21 mouse cellular contexts compared by ENCODE assay signal in the genomic region with DNA sequence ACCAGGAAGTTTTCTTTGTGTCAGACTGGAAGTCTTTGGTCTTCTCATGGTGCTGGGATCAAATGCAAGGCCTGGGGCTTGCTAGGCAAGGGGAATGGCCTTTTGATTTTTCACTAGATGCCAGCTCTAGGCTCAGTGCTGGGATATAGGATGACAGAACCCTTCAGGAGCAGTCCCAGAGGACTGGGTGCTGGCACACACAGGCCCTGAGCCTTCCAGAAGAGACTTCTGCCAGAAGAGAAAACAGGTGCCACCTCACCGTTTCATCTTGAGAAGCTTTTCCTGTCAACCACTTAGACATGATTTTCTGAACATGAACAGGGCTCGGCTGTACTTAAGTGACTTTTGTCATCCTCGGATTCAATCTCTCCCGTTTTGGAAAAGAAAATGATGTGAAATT.
DNase-seq lines count a peak whose midpoint lies in the region; ATAC-seq lines count a peak whose summit lies in the region.
"Had no signal": no experiment of that assay in that cellular context is flagged by ENCODE, and none has a peak within 500 bp of the region (broad histone marks: within the 10 kb centered on the region; RNA-seq: fewer than 3 reads in every experiment).

No protein-coding gene starts in this region.

- H3K9ac ChIP-seq in heart, embryonic 15.5 days: no peak overlapping the region
- H3K9ac ChIP-seq: embryonic facial prominence, embryonic 13.5 days; forebrain, embryonic 12.5 days; heart, embryonic 12.5 days; hindbrain, embryonic 12.5 days had no signal

- H3K4me3 ChIP-seq in heart, embryonic 15.5 days: no peak overlapping the region
- H3K4me3 ChIP-seq: embryonic facial prominence, embryonic 13.5 days; forebrain, embryonic 12.5 days; heart, embryonic 12.5 days; hindbrain, embryonic 12.5 days had no signal

- no peaks in the 10 kb centered on the region for H3K36me3 ChIP-seq in heart, embryonic 15.5 days
- H3K36me3 ChIP-seq: embryonic facial prominence, embryonic 13.5 days; forebrain, embryonic 12.5 days; heart, embryonic 12.5 days; hindbrain, embryonic 12.5 days had no signal

- no peaks in the 10 kb centered on the region for H3K9me3 ChIP-seq in heart, embryonic 15.5 days (replicated peaks)
- H3K9me3 ChIP-seq: embryonic facial prominence, embryonic 13.5 days; forebrain, embryonic 12.5 days; heart, embryonic 12.5 days; hindbrain, embryonic 12.5 days had no signal

- peak; percentile 30 for DNase-seq in gastrocnemius, adult 18-20 months (ENCODE audit: low spot score)
- DNase-seq in gastrocnemius, postnatal 10 days: no peak
- no peak for DNase-seq in heart, postnatal 14 days
- peak; percentile 34 for DNase-seq in gastrocnemius, postnatal 25 days
- no peak for DNase-seq in layer of hippocampus, adult 11-12 months (ENCODE audit: low spot score)
- DNase-seq in kidney, postnatal 25 days: no peak
- DNase-seq: adrenal gland, adult 2 months; adrenal gland, postnatal 36 days; cerebellum, adult 11 months; cerebellum, adult 8-10 months; heart, postnatal 4 days; kidney, adult 8-10 months had no signal

- ATAC-seq in heart, embryonic 15.5 days (replicated peaks; ENCODE audit: insufficient number of reproducible peaks, insufficient read depth, low FRiP score, low read depth): no peak
- ATAC-seq: forebrain, embryonic 16.5 days; hindbrain, embryonic 16.5 days; inflammation-experienced regulatory T-cells, adult 6 months; intestine, postnatal 0 days had no signal

- no peaks in the 10 kb centered on the region for H3K27me3 ChIP-seq in heart, embryonic 15.5 days
- H3K27me3 ChIP-seq: embryonic facial prominence, embryonic 13.5 days; forebrain, embryonic 12.5 days; heart, embryonic 12.5 days; hindbrain, embryonic 12.5 days had no signal

- 0 out of 2 replicates have a peak overlapping the region, but pooled peaks have one; percentile 13 for H3K27ac ChIP-seq in heart, embryonic 15.5 days
- H3K27ac ChIP-seq: embryonic facial prominence, embryonic 13.5 days; forebrain, embryonic 12.5 days; hindbrain, embryonic 12.5 days had no signal

- H3K4me1 ChIP-seq in heart, embryonic 15.5 days (replicated peaks): peaks cover 13% of the 10 kb centered on the region; the same call in 1 of the 2 replicates
- H3K4me1 ChIP-seq: embryonic facial prominence, embryonic 13.5 days; forebrain, embryonic 12.5 days; hindbrain, embryonic 12.5 days had no signal

- intact Hi-C loops in heart, postnatal 14 days (cut with DNase I): no loop called here

- WGBS in heart, embryonic 15.5 days: 82% methylated on average over 4 of the region's 4 CpGs

- H3K4me2 ChIP-seq in heart, embryonic 15.5 days: no peak overlapping the region
- H3K4me2 ChIP-seq: embryonic facial prominence, embryonic 13.5 days; forebrain, embryonic 12.5 days; heart, embryonic 12.5 days; hindbrain, embryonic 12.5 days had no signal

Comparison
In these comparisons a context has a peak if more than half of its experiments do, and no peak if none do; other contexts are left out.
1. DNase-seq: peak in gastrocnemius, adult 18-20 months (single experiment) and gastrocnemius, postnatal 25 days (single experiment); none in gastrocnemius, postnatal 10 days (single experiment), heart, postnatal 14 days (0 of 2), layer of hippocampus, adult 11-12 months (single experiment) and kidney, postnatal 25 days (0 of 2).